Comparison of ENCODE assay signal across 9 mouse cellular contexts in genomic region chr9:28084273-28084726, GRCm38 (mm10).
DNase-seq lines count a peak whose midpoint lies in the region; ATAC-seq lines count a peak whose summit lies in the region.
"Had no signal": no experiment of that assay in that cellular context is flagged by ENCODE, and none has a peak within 500 bp of the region (broad histone marks: within the 10 kb centered on the region; RNA-seq: fewer than 3 reads in every experiment).

No protein-coding gene starts in this region.

- H3K4me3 ChIP-seq in stomach, embryonic 15.5 days (replicated peaks), result no peak overlapping the region
- H3K4me3 ChIP-seq: myocyte had no signal

- peak; percentile 7 for DNase-seq in gastrocnemius, postnatal 10 days
- DNase-seq in gastrocnemius, adult 8-10 months (ENCODE audit: low spot score in 2 of 2), result no peak
- DNase-seq in right cerebral cortex, adult 18-20 months, result peak; percentile 16
- no peak for DNase-seq in right cerebral cortex, postnatal 25 days
- peak; percentile 22 for DNase-seq in left cerebral cortex, postnatal 4 days
- DNase-seq in gastrocnemius, postnatal 36 days, result no peak
- no peak for DNase-seq in urinary bladder, postnatal 14 days (ENCODE audit: low spot score)

- no peak overlapping the region for H3K27ac ChIP-seq in stomach, embryonic 15.5 days

- H3K27me3 ChIP-seq in stomach, embryonic 15.5 days (replicated peaks), result no peaks in the 10 kb centered on the region

- no peak overlapping the region for H3K9ac ChIP-seq in stomach, embryonic 15.5 days

- intact Hi-C loops in left cerebral cortex, postnatal 4 days (cut with DNase I), result loop anchor here (10.0 kb wide), 1 partner anchor 659 kb away; no protein-coding TSS in a partner anchor
- intact Hi-C loops in gastrocnemius, postnatal 36 days (cut with DNase I), result no loop called here

- ATAC-seq in stomach, embryonic 15.5 days (ENCODE audit: insufficient read depth, low FRiP score, low read depth), result peak; percentile 47; the same call in 1 of the 2 replicates

- H3K9me3 ChIP-seq in stomach, embryonic 15.5 days, result no peaks in the 10 kb centered on the region

- H3K36me3 ChIP-seq in stomach, embryonic 15.5 days, result no peaks in the 10 kb centered on the region

- 24% methylated on average over 2 of the region's 2 CpGs for WGBS in stomach, embryonic 15.5 days

- no peak overlapping the region for H3K4me2 ChIP-seq in stomach, embryonic 15.5 days

- no peaks in the 10 kb centered on the region for H3K4me1 ChIP-seq in stomach, embryonic 15.5 days

Comparison
In these comparisons a context has a peak if more than half of its experiments do, and no peak if none do; other contexts are left out.
1. DNase-seq: peak in gastrocnemius, postnatal 10 days (single experiment), right cerebral cortex, adult 18-20 months (single experiment) and left cerebral cortex, postnatal 4 days (single experiment); none in gastrocnemius, adult 8-10 months (0 of 2), right cerebral cortex, postnatal 25 days (single experiment), gastrocnemius, postnatal 36 days (0 of 2) and urinary bladder, postnatal 14 days (single experiment).